Mouse (Mus musculus) heart, embryonic 11.5 days (tissue): ENCODE data around the gene Gba. TPM values are rescaled to one million over a fixed set of nuclear protein-coding genes. Genes with fewer than 3 reads are reported as not detected.

Experiments
- ATAC-seq: fragments of 200-750 bp; cut with Nextera tagmentation; replicated peaks from 2 replicates; pipeline ENCODE4 v1.8.0; 2017; ENCODE audit warnings: moderate library complexity; ENCODE audit not compliant: insufficient number of reproducible peaks, low FRiP score, low TSS enrichment
- H3K27ac ChIP-seq: fragments of 300-500 bp; sonication (generic); 2 replicates; pipeline ENCODE4 v1.5.1; 2014; ENCODE audit warnings: mild to moderate bottlenecking, low read depth, low read length
- H3K27me3 ChIP-seq: fragments of 300-500 bp; sonication (generic); 2 replicates; pipeline ENCODE4 v1.6.1; 2014; ENCODE audit warnings: mild to moderate bottlenecking, low read length, mixed read lengths; ENCODE audit not compliant: control insufficient read depth, insufficient read depth
- H3K36me3 ChIP-seq: fragments of 300-500 bp; sonication (generic); 2 replicates; pipeline ENCODE4 v1.6.1; 2014; ENCODE audit warnings: mild to moderate bottlenecking, low read length, moderate library complexity, mixed read lengths; ENCODE audit not compliant: control insufficient read depth, insufficient read depth
- H3K4me1 ChIP-seq: fragments of 300-500 bp; sonication (generic); 2 replicates; pipeline ENCODE4 v1.6.1; 2014; ENCODE audit warnings: low read length; ENCODE audit not compliant: control insufficient read depth, insufficient read depth
- H3K4me2 ChIP-seq: fragments of 300-500 bp; sonication (generic); 2 replicates; pipeline ENCODE4 v1.6.1; 2014; ENCODE audit warnings: mild to moderate bottlenecking, moderate library complexity
- H3K4me3 ChIP-seq: fragments of 300-500 bp; sonication (generic); 2 replicates; pipeline ENCODE4 v1.5.1; 2014; ENCODE audit warnings: low read depth, low read length
- H3K9ac ChIP-seq: fragments of 300-500 bp; sonication (generic); 2 replicates; pipeline ENCODE4 v1.6.1; 2014; ENCODE audit warnings: mild to moderate bottlenecking, low read depth, low read length, moderate library complexity
- H3K9me3 ChIP-seq: fragments of 300-500 bp; sonication (generic); replicated peaks from 2 replicates; pipeline ENCODE4 v1.6.1; 2016; ENCODE audit warnings: low read length; ENCODE audit not compliant: control insufficient read depth
- WGBS: fragments of 180-500 bp; shearing (Covaris S2); extraction: QIAGEN DNeasy Blood & Tissue Kit; methylation state at CpG from one replicate; pipeline ENCODE4 v1.1.7; 2014; ENCODE audit not compliant: insufficient replicate concordance; 5-methylcytosine and 5-hydroxymethylcytosine counted together
- polyA plus RNA-seq: library from polyadenylated mRNA; unstranded; fragments of >200 nt; fragmentation: Nextera tagmentation; extraction: Ambion mirVana; gene quantifications from 2 replicates; pipeline ENCODE4 v1.2.1, GENCODE M21; 2014

The Gba gene
- polyA plus RNA-seq, 1 experiment from 2014 or later, result 33.3 TPM

DNA sequence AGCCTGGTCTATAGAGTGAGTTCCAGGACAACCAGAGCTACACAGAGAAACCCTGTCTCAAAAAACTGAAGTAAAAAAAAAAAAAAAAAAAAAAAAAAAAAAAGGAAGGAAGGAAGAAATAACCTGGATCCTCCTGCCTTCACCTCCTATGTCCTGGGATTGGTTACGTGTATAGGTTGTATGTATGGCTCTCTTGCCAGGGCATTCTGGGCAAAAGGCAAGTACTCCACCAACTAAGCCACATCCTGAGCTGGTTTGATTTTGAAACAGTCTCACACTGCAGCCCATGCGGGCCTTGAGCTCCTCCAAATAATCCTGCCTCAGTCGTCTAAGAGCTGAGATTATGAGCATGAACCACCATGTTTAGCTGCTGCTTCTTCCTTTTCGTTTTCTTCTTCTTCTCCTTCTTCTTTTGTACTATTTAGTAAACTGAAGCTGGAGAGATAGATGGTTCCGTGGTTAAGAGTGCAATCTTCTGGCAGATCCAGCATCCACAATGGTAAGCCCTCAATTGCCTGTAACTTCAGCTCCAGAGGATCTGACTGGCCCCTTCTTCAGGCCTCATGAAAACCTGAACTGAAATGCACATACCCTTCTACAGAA lies 39.0 kb upstream of the Gba start:
- Histone ChIP-seq H3K4me2 (peak overlapping the region; percentile 76), H3K9me3 (no peaks in the 10 kb centered on the region), H3K27ac (no peak overlapping the region), H3K9ac (peak overlapping the region; percentile 93; the same call in 1 of the 2 replicates), H3K4me1 (peaks cover 19% of the 10 kb centered on the region), H3K4me3 (peak overlapping the region; percentile 76), H3K36me3 (peaks cover 10% of the 10 kb centered on the region), H3K27me3 (peaks cover 11% of the 10 kb centered on the region)
- no peak for ATAC-seq
- WGBS, result 71% methylated on average over 5 of the region's 5 CpGs

DNA sequence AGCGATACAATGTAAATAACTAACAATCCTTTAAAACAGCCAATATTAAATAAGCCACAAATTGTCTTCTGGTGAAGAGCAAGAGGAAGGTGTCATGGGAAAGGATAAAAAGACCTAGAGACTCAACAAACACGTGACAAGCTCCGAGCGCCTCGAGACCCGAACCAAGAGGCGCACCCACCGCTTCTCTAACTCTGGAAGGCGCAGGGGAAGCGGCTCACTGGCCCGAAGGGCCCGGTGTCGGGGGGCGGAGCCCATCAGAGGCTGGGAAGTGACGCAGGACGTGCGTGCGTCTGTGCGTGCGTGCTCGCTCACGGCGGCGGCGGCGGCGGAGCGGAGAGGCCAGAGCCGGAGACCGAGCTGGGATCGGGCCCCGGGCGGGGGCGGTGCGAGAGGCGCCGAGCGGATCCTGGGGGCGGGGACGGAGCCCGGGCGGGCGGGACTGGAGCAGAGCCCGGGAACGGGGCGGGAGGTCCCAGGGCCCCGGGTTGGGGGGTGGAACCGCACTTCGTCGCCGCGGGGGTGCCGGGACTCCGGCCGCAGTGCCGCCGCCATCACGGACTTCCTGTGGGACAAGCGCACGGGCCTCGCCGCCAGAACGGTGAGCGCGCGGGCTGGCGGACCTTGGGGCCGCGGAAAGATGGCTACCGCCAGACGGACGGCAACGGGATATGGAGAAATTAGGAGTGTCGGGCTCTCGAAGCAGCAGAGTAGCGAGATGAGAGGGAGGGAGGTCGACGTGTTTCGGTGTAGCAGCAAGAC lies 38.0 kb upstream of the Gba start, which contains the start of gene Clk2:
Gene Clk2, plus strand, starts transcription at position 290 of the 762 bp plus-strand sequence.
- under 1% methylated on average over 73 of the region's 79 CpGs for WGBS
- peak within 1 kb of the TSS; percentile 76 for H3K4me3 ChIP-seq
- ATAC-seq, result peak; percentile 91
- H3K9ac ChIP-seq, result peak within 1 kb of the TSS; percentile 93
- H3K4me2 ChIP-seq, result peak within 1 kb of the TSS; percentile 76
- H3K27me3 ChIP-seq, result peaks cover 3% of the 10 kb centered on the region
- no peaks in the 10 kb centered on the region for H3K9me3 ChIP-seq
- peaks cover 16% of the 10 kb centered on the region for H3K4me1 ChIP-seq
- peaks cover 19% of the 10 kb centered on the region for H3K36me3 ChIP-seq
- H3K27ac ChIP-seq, result peak within 1 kb of the TSS; percentile 96

DNA sequence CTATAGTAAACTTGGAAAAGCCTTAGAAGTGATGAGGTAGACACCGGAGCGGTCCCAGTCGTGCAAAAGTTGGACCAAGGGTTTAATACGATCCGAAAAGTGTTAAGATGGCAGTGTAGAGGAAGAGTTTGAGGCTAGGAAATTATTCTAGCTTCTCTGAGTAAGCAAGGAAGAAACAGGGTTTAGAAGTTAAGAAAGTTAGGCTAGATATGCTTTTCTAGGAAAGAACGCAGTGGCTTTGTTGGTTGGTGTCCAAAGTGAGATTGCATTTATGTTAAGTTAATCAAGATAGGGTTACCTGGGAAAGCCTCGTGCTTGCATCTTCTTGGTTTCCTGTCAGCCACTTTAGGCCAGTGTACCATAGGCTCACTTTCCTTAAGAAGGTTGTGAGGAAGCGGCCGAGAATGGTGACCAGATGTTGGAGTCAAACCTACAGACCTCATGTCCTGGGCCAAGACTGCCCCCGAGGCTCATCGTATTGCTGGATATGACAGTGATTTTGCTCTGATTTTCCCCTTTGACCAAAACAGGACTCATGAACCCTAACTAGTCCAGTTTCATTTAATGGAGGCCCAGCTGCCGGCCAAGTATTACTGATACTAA lies 37.4 kb upstream of the Gba start:
- Histone ChIP-seq H3K36me3 (peaks cover 25% of the 10 kb centered on the region), H3K4me1 (peaks cover 13% of the 10 kb centered on the region), H3K4me3 (peak overlapping the region; percentile 76), H3K27ac (peak overlapping the region; percentile 96), H3K27me3 (no peaks in the 10 kb centered on the region), H3K9ac (peak overlapping the region; percentile 93), H3K9me3 (no peaks in the 10 kb centered on the region), H3K4me2 (peak overlapping the region; percentile 76)
- no peak; the same call in 1 of the 2 replicates for ATAC-seq
- WGBS, result 21% methylated on average over 12 of the region's 12 CpGs

DNA sequence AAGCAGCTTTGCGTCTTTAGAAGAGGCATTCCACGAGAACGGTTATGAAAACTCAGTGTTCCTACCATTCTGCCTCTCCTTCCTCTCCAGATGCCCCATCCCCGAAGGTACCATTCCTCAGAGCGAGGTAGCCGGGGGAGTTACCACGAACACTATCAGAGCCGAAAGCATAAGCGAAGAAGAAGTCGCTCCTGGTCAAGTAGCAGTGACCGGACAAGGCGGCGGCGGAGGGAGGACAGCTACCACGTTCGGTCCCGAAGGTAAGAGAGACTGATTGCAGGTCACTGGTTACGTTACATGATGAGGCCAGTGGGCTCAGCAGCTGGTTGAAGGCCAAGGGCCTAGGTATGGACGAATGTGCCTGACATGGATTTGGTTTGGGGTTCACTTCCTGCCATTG lies 35.8 kb upstream of the Gba start:
- H3K27ac ChIP-seq, result no peak overlapping the region
- no peak for ATAC-seq
- H3K4me1 ChIP-seq, result peaks cover 13% of the 10 kb centered on the region
- H3K36me3 ChIP-seq, result peaks cover 33% of the 10 kb centered on the region
- H3K9me3 ChIP-seq, result no peaks in the 10 kb centered on the region
- no peak overlapping the region for H3K4me3 ChIP-seq
- no peak overlapping the region for H3K4me2 ChIP-seq
- H3K9ac ChIP-seq, result no peak overlapping the region
- no peaks in the 10 kb centered on the region for H3K27me3 ChIP-seq
- 92% methylated on average over 19 of the region's 19 CpGs for WGBS

DNA sequence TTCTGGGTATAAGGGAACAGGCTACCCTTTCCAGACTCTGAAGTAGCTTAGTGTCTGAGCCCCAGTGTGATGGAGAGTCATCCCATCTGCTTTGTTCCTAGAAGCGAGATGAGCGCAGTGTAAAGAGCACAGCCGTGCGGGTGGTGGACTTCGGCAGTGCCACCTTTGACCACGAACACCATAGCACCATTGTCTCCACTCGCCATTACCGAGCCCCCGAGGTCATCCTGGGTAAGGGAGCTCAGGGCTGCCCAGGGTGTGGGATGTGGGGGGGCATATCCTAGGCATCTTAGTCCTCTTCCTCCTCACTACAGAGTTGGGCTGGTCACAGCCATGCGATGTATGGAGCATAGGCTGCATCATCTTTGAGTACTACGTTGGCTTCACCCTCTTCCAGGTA lies 27.9 kb upstream of the Gba start:
- Histone ChIP-seq H3K9me3 (no peaks in the 10 kb centered on the region), H3K27ac (no peak overlapping the region), H3K36me3 (peaks cover 53% of the 10 kb centered on the region), H3K4me2 (no peak overlapping the region), H3K27me3 (no peaks in the 10 kb centered on the region), H3K9ac (no peak overlapping the region), H3K4me1 (peaks cover 14% of the 10 kb centered on the region; the same call in 1 of the 2 replicates), H3K4me3 (no peak overlapping the region)
- WGBS, result 91% methylated on average over 11 of the region's 11 CpGs
- ATAC-seq, result no peak

DNA sequence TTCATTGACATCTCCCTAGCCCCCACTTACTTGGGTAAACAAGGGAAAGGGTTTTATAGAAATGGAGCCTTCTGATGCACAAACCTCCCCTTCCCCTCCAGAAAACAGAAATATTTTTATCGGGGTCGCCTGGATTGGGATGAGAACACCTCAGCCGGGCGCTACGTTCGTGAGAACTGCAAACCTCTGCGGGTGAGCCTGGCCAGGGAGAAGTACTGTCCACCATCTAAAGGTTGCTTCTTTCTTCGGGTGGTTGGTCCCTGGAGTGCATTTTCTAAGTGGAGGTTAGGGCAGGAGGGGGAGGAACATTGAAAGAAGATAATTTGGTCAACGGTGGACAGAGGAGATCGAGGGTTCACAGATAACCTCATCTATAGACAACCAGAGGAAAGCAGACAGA lies 27.2 kb upstream of the Gba start:
- ATAC-seq, result no peak
- no peak overlapping the region for H3K4me3 ChIP-seq
- no peak overlapping the region for H3K9ac ChIP-seq
- peaks cover 51% of the 10 kb centered on the region for H3K36me3 ChIP-seq
- WGBS, result 91% methylated on average over 10 of the region's 10 CpGs
- H3K27me3 ChIP-seq, result no peaks in the 10 kb centered on the region
- peaks cover 14% of the 10 kb centered on the region; the same call in 1 of the 2 replicates for H3K4me1 ChIP-seq
- no peak overlapping the region for H3K4me2 ChIP-seq
- no peak overlapping the region for H3K27ac ChIP-seq
- H3K9me3 ChIP-seq, result no peaks in the 10 kb centered on the region

DNA sequence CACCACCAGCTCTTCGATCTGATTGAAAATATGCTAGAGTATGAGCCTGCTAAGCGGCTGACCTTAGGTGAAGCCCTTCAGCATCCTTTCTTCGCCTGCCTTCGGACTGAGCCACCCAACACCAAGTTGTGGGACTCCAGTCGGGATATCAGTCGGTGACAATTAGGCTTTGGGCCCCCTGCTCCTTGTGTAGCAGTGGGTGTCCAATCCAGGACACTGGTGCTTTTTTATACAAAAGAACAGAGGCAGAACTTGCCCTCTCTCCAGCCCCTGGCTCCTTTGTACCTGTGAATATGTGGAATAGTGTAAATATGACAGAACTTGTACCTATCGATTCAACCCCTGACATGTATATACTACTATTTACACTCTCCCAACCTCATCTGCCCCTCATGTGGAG lies 26.3 kb upstream of the Gba start:
- 85% methylated on average over 7 of the region's 7 CpGs for WGBS
- no peak overlapping the region for H3K4me2 ChIP-seq

DNA sequence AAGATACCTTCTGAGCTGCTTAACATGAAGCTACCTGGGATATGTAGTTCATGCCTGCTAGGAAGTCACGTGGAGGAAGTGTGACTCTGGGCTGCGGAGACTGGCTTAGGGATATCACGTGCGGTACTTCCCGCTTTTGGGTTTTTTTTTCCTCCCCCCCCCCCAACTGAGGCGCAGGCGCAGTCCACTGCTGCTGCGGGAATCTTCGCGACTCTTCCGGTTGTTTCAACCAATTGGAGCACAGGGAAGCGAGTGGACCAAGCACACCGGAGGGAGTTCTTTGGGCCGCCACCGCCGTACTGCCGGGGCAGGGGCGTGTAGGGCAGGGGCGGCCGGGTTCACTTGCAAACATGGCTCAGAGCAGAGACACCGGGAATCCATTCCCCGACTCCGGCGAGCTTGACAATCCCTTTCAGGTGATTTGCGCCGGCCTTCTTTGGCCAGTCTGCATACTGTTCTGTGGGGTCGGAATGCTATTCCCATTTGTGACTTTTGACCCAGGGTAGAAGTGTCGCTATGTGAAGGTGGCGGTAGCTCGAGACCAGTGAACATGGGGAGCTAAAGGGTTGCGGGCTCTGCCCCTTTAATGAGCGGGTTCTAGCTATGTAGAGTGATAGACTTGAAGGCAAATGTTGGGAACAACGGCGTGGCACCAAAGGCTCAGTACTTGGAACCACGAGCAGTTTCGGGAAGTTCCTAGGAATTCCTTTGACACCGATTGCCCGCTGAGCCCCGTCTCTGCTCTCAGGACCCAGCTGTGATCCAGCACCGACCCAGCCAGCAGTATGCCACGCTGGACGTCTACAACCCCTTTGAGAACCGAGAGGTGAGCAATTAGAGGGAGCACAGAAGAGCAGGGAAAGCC lies 25.3 kb upstream of the Gba start, which contains the start of gene Scamp3:
Gene Scamp3, plus strand, starts transcription at position 232 of the 865 bp plus-strand sequence.
- WGBS, result under 1% methylated on average over 43 of the region's 43 CpGs
- H3K27me3 ChIP-seq, result no peaks in the 10 kb centered on the region
- H3K27ac ChIP-seq, result peak within 1 kb of the TSS; percentile 67
- peaks cover 14% of the 10 kb centered on the region; the same call in 1 of the 2 replicates for H3K4me1 ChIP-seq
- ATAC-seq, result peak; percentile 87
- peak within 1 kb of the TSS; percentile 80 for H3K4me3 ChIP-seq
- H3K9me3 ChIP-seq, result no peaks in the 10 kb centered on the region
- peak within 1 kb of the TSS; percentile 89 for H3K4me2 ChIP-seq
- H3K9ac ChIP-seq, result peak within 1 kb of the TSS; percentile 92
- peaks cover 51% of the 10 kb centered on the region for H3K36me3 ChIP-seq

More for the DNA sequence above, 26.3 kb upstream of the Gba start:
- H3K9me3 ChIP-seq, result no peaks in the 10 kb centered on the region
- ATAC-seq, result no peak
- peaks cover 14% of the 10 kb centered on the region; the same call in 1 of the 2 replicates for H3K4me1 ChIP-seq
- no peak overlapping the region for H3K9ac ChIP-seq
- H3K36me3 ChIP-seq, result peaks cover 54% of the 10 kb centered on the region
- no peak overlapping the region; the same call in 1 of the 2 replicates for H3K4me3 ChIP-seq
- no peaks in the 10 kb centered on the region for H3K27me3 ChIP-seq
- H3K27ac ChIP-seq, result no peak overlapping the region
